In genomic region chr7:16042850-16043775, GRCm38 (mm10) we compare ENCODE assay signal across 10 mouse cellular contexts. TPM values are rescaled to one million over a fixed set of nuclear protein-coding genes. Genes with fewer than 3 reads are reported as not detected.
DNase-seq lines count a peak whose midpoint lies in the region; ATAC-seq and TF ChIP-seq lines count a peak whose summit lies in the region.
"Had no signal": no experiment of that assay in that cellular context is flagged by ENCODE, and none has a peak within 500 bp of the region (broad histone marks: within the 10 kb centered on the region; RNA-seq: fewer than 3 reads in every experiment).

No protein-coding gene starts in this region.

- DNase-seq in cerebellum, adult 2 months: peak in 1 of 2 experiments; percentile 58
- DNase-seq in cerebellum, postnatal 4 days (ENCODE audit: low spot score in 2 of 2): no peak
- no peak for DNase-seq in kidney, adult 8-10 months
- peak; percentile 68 for DNase-seq in NIH3T3 (ENCODE audit: low read depth)
- DNase-seq in left cerebral cortex, adult 2 months (ENCODE audit: extremely low spot score in 1 of 2, low spot score in 2 of 2): no peak
- no peak for DNase-seq in spleen, postnatal 4 days (ENCODE audit: low spot score in 2 of 2)
- DNase-seq: thymus, postnatal 36 days had no signal

- no peak overlapping the region for H3K4me3 ChIP-seq in cerebellum, adult 2 months (replicated peaks; ENCODE audit: insufficient read depth, low read depth, low read length)
- no peak overlapping the region for H3K4me3 ChIP-seq in kidney, embryonic 14.5 days (ENCODE audit: low read length)
- no peak overlapping the region for H3K4me3 ChIP-seq in limb, embryonic 12.5 days (replicated peaks)
- no peak overlapping the region for H3K4me3 ChIP-seq in left cerebral cortex, adult 2 months

- WGBS in cerebellum, adult 2 months: 27% methylated on average over 10 of the region's 10 CpGs
- 72% methylated on average over 10 of the region's 10 CpGs for WGBS in kidney, embryonic 14.5 days
- 76% methylated on average over 10 of the region's 10 CpGs for WGBS in limb, embryonic 12.5 days

- peaks cover 25% of the 10 kb centered on the region for H3K4me1 ChIP-seq in cerebellum, adult 2 months (ENCODE audit: control insufficient read depth, insufficient read depth, low read length)
- peaks cover 25% of the 10 kb centered on the region for H3K4me1 ChIP-seq in kidney, embryonic 14.5 days (ENCODE audit: control insufficient read depth, insufficient read depth, low read length)
- H3K4me1 ChIP-seq in limb, embryonic 12.5 days (replicated peaks): peaks cover 35% of the 10 kb centered on the region

- intact Hi-C loops in left cerebral cortex, adult 2 months (cut with DNase I): loop anchor here (10.0 kb wide), 1 partner anchor 972 kb away; no protein-coding TSS in a partner anchor

- no peak for TF ChIP-seq CTCF in cerebellum, adult 2 months (IDR thresholded peaks at IDR 0.05; ENCODE audit: borderline replicate concordance, insufficient read depth, low read depth, low read length)
- no peak for TF ChIP-seq CTCF in left cerebral cortex, adult 2 months (IDR thresholded peaks at IDR 0.05)

- H3K27ac ChIP-seq in cerebellum, adult 2 months (ENCODE audit: insufficient read depth, low read length): peak overlapping the region; percentile 35
- no peak overlapping the region; the same call in 1 of the 2 replicates for H3K27ac ChIP-seq in kidney, embryonic 14.5 days (ENCODE audit: low read depth, low read length)
- H3K27ac ChIP-seq in limb, embryonic 12.5 days: peak overlapping the region; percentile 99
- no peak overlapping the region for H3K27ac ChIP-seq in left cerebral cortex, adult 2 months

- peak overlapping the region; percentile 2; the same call in 1 of the 2 replicates for H3K9ac ChIP-seq in kidney, embryonic 14.5 days (ENCODE audit: low read depth, low read length)
- no peak overlapping the region for H3K9ac ChIP-seq in limb, embryonic 12.5 days (replicated peaks)

- TF ChIP-seq POLR2A in cerebellum, adult 2 months (IDR thresholded peaks at IDR 0.05; ENCODE audit: borderline replicate concordance, insufficient read depth, low read length): no peak

- no peaks in the 10 kb centered on the region for H3K27me3 ChIP-seq in cerebellum, adult 2 months (ENCODE audit: control insufficient read depth, insufficient read depth, low read length)
- no peaks in the 10 kb centered on the region for H3K27me3 ChIP-seq in kidney, embryonic 14.5 days (ENCODE audit: control insufficient read depth, insufficient read depth, low read length)
- H3K27me3 ChIP-seq in limb, embryonic 12.5 days: no peaks in the 10 kb centered on the region

- ATAC-seq in kidney, embryonic 14.5 days (ENCODE audit: low FRiP score, low TSS enrichment): no peak
- ATAC-seq in limb, embryonic 12.5 days (ENCODE audit: insufficient number of reproducible peaks, insufficient read depth, low FRiP score, low TSS enrichment, low read depth): no peak

- no peaks in the 10 kb centered on the region for H3K9me3 ChIP-seq in kidney, embryonic 14.5 days (ENCODE audit: control insufficient read depth, low read length)
- H3K9me3 ChIP-seq in limb, embryonic 12.5 days: no peaks in the 10 kb centered on the region

- H3K36me3 ChIP-seq in kidney, embryonic 14.5 days (ENCODE audit: control insufficient read depth, insufficient read depth, low read length): peaks cover 4% of the 10 kb centered on the region; the same call in 1 of the 2 replicates
- H3K36me3 ChIP-seq in limb, embryonic 12.5 days: no peaks in the 10 kb centered on the region

- no peak overlapping the region for H3K4me2 ChIP-seq in kidney, embryonic 14.5 days (replicated peaks; ENCODE audit: low read depth, low read length)
- peak overlapping the region; percentile 86; the same call in 1 of the 2 replicates for H3K4me2 ChIP-seq in limb, embryonic 12.5 days

RNA-seq across cellular contexts. Expression of gene Bicra, which starts 4.6 kb away (rescaled TPM):
- polyA plus RNA-seq in cerebellum, adult 2 months (2012; rRNA removed): 12.3 and 12.4 TPM in 2 replicates
- polyA plus RNA-seq in kidney, embryonic 14.5 days (2014; fragmentation: Nextera tagmentation; extraction: Ambion mirVana): 6.9 and 10.0 TPM in 2 replicates
- 9.0 and 9.4 TPM in 2 replicates for polyA plus RNA-seq in limb, embryonic 12.5 days (2016; fragmentation: Nextera tagmentation; extraction: Ambion mirVana)
- 10 to 100 TPM; 14.5 to 15.4 TPM for total RNA-seq in left cerebral cortex, adult 2 months (2021)

RNA-seq across cellular contexts. Expression of gene Zfp541, which starts 18.5 kb away (rescaled TPM):
- 0.16 and 0.28 TPM in 2 replicates for polyA plus RNA-seq in cerebellum, adult 2 months (2012; rRNA removed)
- polyA plus RNA-seq in kidney, embryonic 14.5 days (2014; fragmentation: Nextera tagmentation; extraction: Ambion mirVana): 0.04 and 0.07 TPM in 2 replicates
- polyA plus RNA-seq in limb, embryonic 12.5 days (2016; fragmentation: Nextera tagmentation; extraction: Ambion mirVana): 0.08 TPM in 1 of 2 replicates, not detected in the other
- under 1 TPM; 0.77 to 0.97 TPM for total RNA-seq in left cerebral cortex, adult 2 months (2021)
- polyA plus RNA-seq: C2C12 had no signal

RNA-seq across cellular contexts. Expression of gene Napa, which starts 55.1 kb away (rescaled TPM):
- 447 and 471 TPM in 2 replicates for polyA plus RNA-seq in cerebellum, adult 2 months (2012; rRNA removed)
- 179 and 188 TPM in 2 replicates for polyA plus RNA-seq in kidney, embryonic 14.5 days (2014; fragmentation: Nextera tagmentation; extraction: Ambion mirVana)
- polyA plus RNA-seq in limb, embryonic 12.5 days (2016; fragmentation: Nextera tagmentation; extraction: Ambion mirVana): 181 and 202 TPM in 2 replicates
- total RNA-seq in left cerebral cortex, adult 2 months (2021): 100 to 1,000 TPM; 269 to 280 TPM

Comparison
In these comparisons a context has a peak if more than half of its experiments do, and no peak if none do; other contexts are left out.
1. H3K27ac ChIP-seq: peak in cerebellum, adult 2 months (single experiment) and limb, embryonic 12.5 days (single experiment); none in kidney, embryonic 14.5 days (single experiment) and left cerebral cortex, adult 2 months (single experiment).